Mouse (Mus musculus) adrenal gland, postnatal 25 days (tissue): Measurements from ENCODE around the gene Slc41a1. TPM values are rescaled to one million over a fixed set of nuclear protein-coding genes. Genes with fewer than 3 reads are reported as not detected.

Experiments used
- DNase-seq: peaks from one replicate; pipeline ENCODE4 v3.0.0; 2021; ENCODE audit warnings: mixed read lengths
- total RNA-seq: library from RNA; stranded (reverse); gene quantifications from 2 replicates; pipeline ENCODE4 v1.2.3, GENCODE M21; 2021

Gene Slc41a1
- total RNA-seq, 1 experiment from 2014 or later, result 74.8 TPM

DNA sequence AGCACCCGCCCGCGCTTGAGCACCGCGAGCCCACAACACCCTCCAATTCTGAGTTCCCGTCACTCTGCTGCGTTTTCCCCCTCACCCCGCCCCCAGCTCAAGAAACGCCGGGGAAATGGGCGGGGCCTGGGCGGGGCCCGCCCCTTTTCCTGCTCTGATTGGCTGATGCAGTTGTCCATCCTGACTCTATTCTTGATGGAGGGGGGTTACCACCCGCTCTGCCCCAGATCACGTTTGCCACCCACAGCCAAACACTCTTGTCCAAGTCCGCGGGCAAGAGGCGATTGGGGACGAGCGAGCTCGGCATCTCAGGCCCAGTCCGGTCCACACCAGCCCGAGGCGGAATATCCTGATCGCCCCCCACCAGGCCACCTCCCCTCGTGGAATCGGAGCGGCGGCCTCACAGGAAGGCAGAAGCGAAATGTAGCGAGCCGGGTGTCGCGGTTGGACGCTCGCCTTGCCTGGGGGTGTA is 530 bp downstream of the Slc41a1 start:
- DNase-seq, result peak; percentile 94

DNA sequence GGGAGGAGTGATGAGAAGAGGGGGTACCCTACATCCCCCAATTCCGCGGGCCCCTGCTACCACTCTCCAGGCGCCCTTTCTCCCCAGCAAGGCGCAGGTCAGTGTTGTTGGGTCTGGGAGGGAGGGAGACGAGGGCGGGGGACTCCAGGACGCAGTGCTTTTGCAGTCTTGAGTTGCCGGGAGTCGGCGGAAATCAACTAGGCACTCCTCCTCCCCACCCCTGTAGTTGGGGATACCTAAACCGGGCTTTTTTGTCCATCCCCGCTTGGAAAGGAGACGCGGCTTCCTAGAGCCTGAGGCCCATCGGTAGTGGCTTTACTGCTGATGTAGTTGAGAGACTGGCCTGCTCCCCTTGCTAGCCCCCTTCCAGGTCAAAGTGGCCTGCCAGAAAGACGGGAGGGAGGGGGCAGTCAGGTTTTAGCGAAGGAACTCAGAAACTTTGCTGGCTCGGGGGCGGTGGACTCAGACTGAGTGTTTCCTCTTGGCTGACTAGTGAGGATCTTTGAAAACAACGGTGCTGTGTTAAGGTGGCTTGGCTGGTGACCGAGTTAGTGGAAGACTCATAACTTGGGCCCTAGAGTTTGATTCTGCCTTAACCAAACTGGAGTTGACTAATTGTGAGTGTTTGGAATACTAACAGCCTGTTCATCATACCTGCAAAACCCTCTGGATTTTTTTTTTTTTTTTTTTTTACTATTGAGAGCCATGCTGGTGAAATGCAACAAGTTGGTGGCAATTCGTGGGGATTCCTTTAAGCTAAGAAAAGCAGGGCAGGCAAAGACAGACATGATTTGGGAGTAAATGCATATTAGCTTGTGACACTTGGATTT is 1.2 kb downstream of the Slc41a1 start:
- DNase-seq, result peak; percentile 31

DNA sequence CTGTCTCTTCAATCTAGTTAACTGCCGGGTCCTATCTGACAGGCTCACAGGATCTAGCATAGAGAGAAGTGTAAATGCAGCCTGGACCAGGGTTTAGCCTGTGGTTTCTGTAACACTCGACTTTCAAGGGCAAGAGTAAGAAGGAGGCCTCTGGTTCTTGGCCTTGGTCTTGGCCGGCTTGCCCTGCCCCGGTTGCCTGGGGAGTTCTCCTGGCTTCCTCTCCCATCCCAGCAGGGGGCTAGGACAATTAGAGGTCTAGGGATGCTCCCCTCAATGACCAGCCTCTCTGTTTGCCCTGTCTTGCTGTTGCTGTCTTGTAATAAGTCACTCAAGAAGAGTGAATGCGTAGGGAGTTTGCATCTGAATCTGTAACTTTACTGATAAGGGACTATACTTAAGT is 2.0 kb downstream of the Slc41a1 start:
- no peak for DNase-seq

DNA sequence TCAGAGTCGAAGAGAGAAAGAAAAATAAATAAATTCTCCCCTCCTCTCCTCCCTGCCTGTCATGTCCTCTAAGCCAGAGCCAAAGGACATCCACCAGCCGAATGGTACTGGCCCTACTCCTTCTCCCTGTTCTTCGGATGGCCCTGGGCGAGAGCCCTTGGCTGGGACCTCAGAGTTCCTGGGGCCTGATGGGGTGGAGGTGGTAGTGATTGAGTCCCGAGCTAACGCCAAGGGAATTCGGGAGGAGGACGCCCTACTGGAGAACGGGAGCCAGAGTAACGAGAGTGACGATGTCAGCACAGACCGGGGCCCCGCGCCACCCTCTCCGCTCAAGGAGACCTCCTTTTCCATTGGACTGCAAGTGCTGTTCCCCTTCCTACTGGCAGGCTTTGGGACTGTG is 3.3 kb downstream of the Slc41a1 start:
- no peak for DNase-seq

DNA sequence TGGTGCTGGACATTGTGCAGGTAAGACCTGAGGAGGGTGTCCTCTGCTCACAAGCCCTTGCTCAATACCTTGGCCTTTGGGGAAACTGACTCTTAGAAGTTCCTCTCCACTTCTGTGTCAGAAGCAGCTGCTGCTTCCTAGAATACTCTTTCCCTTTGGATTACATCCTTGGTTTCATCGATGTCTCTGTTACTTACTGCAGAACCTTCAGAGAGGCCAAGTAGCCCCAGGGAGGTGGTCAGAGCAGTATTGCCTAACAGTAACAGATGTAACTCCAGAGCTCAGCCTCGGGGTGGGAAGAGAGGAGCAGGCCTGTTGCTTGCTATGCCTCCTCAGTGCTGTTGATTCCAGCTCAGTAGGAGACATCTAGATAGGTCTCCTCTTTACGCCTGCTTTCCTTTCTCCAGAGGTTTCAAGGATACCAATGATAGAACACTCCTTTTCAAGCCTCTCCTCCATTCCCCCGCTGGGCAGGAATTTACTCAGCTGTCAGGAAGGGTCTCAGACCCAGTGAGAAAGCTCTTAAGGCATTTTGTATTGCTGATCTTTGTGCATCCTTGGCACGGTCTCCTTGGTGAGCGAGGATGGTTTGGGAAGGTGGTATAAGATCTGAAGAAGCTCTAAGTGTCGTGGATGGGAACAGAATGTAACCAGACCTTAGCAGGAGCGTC is 3.8 kb downstream of the Slc41a1 start:
- DNase-seq, result no peak

DNA sequence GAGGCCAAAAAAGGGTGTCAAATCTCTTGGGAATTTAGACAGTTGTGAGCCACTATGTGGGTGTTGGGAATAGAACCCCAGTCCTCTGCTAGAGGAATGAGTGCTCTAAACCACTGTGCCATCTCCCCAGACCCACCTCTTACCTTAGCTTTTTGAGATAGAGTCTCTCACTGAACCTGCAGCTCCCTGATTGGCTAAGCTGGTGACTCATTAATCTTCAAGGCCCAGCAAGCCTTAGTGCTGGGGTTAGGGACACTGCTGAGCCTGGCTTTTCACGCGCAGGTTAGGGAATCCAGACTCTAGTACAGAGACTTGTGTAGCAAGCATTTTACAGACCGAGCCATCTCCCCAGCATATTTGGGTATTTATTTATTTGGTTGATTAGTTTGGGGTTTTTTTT is 9.7 kb downstream of the Slc41a1 start:
- no peak for DNase-seq

DNA sequence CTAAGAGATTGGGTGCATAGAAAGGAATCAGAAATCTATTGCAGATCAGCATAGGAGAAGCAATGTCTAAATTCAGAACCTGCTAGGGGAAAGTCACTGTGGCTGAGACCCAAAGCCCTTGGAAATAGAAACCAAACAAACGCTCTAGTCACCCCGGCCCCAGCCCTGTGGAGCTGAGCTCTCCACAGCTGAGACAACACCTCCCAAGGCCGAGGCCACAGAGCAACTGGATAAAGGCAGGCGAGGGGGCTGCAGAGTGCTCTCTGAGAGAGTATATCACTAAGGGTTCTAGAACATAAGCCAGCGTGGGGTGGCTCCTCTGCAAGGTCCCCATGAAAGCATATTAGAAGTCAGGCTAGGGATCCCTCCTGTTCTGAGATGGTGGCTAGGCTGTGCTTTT is 11.2 kb downstream of the Slc41a1 start:
- DNase-seq, result peak; percentile 58

DNA sequence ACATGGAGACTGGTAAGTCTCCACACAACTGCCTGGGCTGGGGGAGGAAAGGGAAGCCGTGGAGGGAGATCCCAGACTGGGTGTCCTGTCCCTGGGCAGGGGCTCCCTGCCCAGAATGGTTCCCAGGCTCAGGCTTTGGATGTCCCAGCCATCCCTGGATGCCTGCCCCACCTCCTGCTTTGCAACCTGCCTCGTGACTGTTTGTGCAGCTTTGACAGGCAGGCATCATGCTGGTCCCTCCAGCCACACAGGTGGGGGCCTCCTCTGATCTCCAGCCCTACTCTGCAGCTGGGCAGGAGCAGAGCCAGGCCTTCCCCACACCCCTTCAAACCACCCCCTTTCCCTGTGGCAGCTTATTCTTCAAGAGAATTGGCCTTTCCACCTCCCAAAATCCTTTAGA is 12.0 kb downstream of the Slc41a1 start:
- no peak for DNase-seq

DNA sequence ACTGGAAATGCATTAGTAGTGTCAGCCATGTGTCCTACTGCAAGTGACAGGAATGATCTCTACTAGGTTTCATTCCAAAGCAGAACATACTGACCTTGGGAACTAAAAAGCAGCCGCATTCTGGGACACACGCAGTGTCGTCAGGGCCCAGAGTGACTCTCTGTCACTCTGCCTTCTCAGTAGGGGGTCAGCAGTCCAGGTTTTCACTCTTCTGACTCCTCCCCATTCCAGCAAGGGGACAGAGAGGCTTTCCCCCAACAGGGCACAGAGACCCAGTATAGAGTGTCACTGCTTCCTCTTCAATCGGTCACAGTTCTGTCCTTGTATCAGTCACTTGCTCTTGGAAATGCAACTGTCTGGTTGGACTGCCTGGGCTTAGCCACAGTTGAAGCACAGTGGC is 14.9 kb downstream of the Slc41a1 start:
- no peak for DNase-seq

DNA sequence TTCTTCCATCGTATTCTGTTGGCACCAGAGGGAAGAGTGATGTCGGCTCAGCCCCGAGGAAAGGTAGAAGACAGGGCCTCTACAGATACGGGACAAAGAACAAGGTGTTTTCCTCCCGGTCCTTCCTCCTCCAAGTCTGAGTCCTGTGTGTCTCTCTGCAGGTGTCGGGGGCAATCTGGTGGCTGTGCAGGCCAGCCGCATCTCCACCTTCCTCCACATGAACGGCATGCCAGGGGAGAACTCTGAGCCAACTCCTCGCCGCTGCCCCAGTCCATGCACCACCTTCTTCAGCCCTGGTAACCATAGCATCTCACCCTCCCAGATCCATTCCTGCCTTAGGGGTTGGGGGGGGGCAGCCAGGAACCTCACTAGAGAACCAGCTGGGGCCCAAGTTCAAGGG is 16.5 kb downstream of the Slc41a1 start:
- no peak for DNase-seq

DNA sequence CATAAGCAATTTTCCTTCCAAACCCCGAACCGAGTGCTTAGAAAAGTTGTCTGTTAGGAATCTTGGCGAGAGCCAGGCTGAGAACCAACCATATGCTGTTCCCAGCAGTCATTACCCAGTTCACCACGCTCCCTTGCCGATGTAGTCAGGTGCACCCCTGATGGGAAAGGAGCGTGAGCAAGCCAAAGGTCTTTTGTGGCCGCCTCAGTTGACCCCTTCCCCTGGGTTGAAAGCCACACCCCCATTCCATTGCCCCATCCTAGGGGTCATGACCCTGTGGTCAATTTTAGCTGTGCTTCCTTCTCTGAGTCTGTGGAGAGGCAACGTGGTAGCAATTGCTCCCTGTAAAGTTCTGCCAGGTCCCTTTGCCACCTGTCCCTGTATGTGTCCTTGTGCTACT is 17.6 kb downstream of the Slc41a1 start:
- DNase-seq, result no peak

DNA sequence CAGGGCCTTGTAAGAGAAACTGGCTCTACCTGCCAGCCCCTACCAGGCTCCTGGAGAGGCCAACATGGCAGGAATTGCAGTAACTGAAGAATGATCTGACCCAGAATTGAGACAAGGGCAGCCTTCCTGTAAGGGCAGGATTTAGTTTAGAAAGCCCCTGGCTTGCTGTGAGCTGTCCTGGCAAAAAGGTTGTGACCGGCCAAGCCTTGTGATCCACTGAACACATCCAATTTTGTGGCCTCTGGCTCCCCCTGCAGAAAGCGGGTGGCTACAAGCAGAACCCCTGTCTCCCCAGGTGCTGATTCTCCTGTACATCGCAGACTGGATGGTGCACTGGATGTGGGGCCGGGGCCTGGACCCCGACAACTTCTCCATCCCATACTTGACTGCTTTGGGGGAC is 19.0 kb downstream of the Slc41a1 start:
- DNase-seq, result peak; percentile 75

DNA sequence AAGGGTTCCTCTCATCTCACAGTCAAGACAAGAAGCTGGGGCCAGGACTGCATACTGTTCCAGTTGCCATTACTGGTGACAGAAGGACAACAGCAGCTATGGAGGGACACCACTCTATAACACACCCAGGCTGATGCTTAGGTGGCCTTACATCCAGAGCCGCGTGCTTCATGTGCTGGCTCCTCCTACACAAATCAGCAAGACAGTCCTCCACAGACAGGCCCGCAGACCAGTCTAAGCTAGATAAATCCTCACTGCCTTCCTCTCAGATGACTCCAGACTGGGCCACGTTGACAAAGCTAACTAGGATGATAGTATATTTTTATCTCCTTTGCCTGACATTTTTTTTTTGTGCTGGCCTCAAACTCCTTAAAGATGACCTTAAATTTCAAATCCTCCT is 34.5 kb downstream of the Slc41a1 start:
- no peak for DNase-seq

DNA sequence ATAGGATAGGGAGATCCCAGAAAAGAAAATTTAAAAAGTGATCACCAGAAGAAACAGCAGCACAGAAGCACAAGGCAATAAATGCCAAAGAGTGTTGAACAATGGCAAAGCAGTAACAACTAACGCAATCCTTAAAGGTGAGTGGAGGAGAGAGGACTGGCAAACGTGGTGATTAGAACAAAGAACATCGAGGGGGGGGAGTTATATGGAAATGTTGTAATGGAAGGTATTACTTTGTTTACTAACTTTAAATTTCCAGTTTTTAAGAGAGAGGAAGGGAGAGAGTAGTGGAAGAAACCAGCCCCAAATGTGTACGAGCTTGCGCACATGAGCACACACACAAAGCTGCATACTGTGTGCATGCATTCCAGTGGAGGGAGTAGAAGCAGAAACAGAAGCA is 38.3 kb downstream of the Slc41a1 start:
- DNase-seq, result no peak

DNA sequence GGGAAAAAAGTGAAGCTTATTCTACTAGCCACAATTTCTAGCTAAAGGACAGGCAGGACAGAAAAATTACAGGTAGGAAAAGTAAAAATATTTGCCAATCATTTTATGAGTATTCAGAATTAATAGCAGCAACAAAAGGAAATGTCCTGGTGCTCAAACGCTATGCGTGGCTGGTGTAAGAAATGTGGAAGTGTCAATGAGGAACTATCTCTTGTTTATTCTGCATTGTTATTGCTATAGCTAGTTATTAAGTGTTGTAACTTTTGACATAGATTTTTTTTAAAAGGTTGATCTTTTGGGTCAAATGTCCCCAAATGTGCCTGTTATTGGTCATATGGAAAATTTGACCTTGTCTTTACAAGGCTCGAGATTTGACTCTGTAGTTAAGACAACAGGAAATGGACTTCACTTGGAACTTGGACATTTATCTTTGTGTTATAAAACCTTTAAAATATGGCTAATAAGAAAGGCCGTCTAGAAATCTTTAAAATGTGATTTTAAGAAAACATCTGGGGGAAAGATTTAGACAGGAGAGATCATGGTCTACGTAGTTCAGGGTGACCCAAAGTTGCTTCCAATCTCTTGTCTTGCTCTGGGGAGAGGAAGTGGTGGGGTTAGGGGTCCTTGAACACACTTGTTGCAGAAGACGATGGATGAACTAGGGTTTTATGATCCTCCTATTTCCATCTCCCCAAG is 39.2 kb downstream of the Slc41a1 start:
- no peak for DNase-seq

DNA sequence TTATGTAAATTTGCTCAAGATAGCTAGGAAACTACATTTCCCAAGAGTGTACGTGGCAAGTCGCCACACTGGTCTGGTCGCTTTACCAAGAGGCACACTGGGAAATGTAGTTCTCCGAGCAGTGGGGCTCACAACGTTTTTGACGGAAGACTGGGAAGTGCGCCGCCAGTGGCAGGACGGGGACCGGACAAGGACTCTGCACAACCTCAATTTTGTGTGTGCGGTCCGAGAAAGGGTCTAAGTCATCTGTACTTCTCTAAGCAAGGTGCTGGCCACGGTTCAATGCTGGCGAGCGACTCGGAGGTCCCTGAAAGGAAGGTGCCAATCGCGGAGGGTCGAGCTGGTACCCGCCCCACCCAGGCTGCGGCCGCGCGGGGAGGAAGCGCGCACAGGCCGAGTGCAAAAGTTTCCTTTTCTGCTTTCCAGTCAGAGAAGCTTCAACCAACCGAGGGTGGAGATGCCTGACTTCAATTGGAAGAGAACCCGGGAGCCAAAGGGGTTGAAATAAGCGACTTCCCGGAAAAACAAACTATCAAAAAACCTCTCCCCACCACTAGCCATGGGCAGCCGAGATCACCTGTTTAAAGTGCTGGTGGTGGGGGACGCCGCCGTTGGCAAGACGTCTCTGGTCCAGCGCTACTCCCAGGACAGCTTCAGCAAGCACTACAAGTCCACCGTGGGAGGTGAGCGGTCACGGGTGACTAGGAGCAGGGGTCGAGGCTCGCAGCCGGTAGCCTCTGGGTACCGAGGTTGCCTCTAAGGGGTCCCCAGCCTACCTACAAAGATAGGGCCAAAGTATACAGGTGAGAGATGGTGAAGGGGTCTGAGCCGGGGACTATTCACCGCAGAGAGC is 40.0 kb downstream of the Slc41a1 start, which contains the start of gene Rab29:
TSS of gene Rab29 (plus strand) at position 132 of the 853 bp plus-strand sequence.
- DNase-seq, result peak; percentile 89

DNA sequence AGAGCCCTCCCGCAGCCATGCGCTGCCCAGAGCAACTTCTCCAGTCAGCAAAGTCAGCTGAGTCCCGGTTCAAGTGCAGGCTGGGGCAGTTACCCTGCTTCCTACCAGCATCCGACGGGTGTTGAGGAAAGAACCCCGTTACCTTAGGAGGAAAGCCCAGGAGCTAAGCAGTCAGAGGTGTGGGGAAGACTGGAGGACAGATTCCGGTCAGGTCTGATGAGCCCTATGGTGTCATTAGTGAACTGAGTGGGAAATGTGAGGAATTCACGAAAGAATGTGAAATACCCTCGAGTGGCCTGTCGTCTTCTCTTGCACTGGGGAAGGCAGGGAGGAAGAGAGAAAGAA is 40.6 kb downstream of the Slc41a1 start:
- DNase-seq, result peak; percentile 12

DNA sequence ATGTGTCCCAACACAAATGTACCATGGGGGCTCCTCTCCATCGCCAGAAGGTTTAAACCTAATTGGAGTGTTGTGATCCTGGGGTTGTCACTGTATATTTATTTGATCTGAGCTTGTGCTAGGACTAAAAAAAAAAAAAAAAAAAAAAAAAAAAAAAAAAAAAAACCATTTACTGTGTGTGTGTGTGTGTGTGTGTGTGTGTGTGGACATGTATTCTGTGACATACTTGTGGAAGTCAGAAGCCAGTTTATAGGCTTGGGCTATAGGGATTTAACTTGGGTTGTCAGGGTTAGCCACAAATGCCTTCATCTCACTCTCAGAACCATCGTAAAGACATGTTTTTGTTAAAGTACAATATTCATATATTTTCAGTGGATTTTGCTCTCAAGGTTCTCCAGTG is 42.3 kb downstream of the Slc41a1 start:
- DNase-seq, result no peak

DNA sequence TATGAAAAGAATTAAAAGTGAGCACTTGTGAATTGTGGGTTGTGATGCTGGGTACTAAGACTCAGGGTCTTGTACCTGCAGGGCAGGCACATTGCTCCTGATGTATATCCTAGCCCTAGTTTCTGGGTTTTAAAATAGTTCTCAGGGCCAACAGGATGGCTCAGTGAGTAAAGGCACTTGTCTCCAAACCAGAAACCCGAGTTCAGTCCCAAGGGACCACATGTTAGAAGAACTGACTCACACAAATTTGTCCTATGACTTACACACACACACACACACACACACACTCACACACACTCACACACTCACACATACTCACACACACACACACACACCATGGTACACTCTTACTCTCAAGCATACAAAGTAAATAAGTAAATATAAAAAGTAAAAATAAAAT is 45.6 kb downstream of the Slc41a1 start:
- no peak for DNase-seq

DNA sequence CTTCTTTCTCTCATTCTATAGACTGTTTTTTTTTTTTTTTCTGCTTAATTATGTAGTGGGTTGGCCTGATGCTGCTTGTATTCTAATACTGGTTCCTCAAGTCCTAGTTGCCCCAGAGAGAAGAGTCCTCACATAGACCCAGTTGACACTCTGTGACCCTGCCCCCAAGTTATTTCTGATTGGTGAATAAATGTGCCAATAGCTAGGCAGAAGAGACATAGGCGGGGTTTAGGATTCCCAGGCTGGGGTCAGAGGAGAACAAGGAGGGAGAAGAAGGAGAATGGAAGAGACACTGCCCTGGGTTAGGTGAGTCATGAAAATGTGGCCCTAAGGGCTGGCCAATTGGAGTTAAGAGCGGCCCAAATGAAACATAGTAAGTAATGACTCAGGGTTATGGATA is 52.5 kb downstream of the Slc41a1 start:
- DNase-seq, result no peak

DNA sequence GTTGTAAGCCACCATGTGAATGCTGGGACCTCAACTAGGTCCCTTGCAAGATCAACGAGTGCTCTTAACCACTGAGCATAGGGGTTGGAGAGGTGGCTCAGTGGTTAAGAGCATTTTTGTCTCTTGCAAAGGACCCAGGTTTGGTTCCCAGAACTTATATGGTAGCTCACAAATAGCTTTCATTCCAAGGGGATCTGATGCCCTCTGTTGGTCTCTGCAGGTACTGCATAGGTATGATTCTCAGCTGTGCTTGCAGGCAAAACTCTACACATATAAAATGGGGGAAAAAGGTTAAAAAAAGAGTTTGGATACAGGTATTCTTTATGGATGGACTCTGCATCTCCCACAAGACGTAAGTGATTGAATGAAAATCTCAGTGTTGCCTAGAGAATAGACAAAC is 55.5 kb downstream of the Slc41a1 start:
- peak; percentile 8 for DNase-seq

DNA sequence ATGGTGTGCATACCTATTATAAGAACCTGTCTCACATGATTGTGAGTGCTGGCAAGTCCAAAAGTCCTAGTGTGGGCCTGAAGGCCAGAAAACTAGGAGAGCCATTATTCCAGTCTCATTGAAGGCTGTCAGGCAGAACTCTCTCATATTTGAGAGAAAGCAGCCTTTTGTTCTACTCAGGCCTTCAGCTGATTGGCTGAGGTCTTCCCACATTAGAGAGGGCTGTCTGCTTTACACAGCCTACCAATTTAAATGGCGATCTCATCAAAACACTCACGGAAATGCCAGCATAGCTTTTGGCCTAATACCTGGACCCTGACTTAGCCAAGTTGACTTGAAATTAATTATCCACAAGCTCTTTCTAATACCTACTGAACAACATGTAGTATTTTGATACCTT is 58.9 kb downstream of the Slc41a1 start:
- DNase-seq, result no peak
